Mouse (Mus musculus): ENCODE measurements around the gene Islr2. TPM values are rescaled to one million over a fixed set of nuclear protein-coding genes. Genes with fewer than 3 reads are reported as not detected.

Gene Islr2
- total RNA-seq, 1 experiment from 2014 or later = 0.64 TPM

GRCm38 (mm10) chr9:58220218-58220903 is 16.2 kb upstream of the Islr2 start:
- no peak for DNase-seq

GRCm38 (mm10) chr9:58218539-58218938 is 14.4 kb upstream of the Islr2 start:
- DNase-seq = no peak

GRCm38 (mm10) chr9:58216402-58216801 is 12.3 kb upstream of the Islr2 start:
- peak; percentile 49 for DNase-seq

- no peak for DNase-seq
Measured at GRCm38 (mm10) chr9:58214519-58215180, 10.5 kb upstream of the Islr2 start.

GRCm38 (mm10) chr9:58213865-58214264 is 9.7 kb upstream of the Islr2 start:
- no peak for DNase-seq

- no peak for DNase-seq
Measured at GRCm38 (mm10) chr9:58213377-58213776, 9.3 kb upstream of the Islr2 start.

- DNase-seq = no peak
Measured at GRCm38 (mm10) chr9:58210304-58210627, 6.1 kb upstream of the Islr2 start.

- no peak for DNase-seq
Measured at GRCm38 (mm10) chr9:58209462-58210303, 5.6 kb upstream of the Islr2 start.

- no peak for DNase-seq
Measured at GRCm38 (mm10) chr9:58206013-58206412, 1.9 kb upstream of the Islr2 start.

- DNase-seq = peak; percentile 94
Measured at GRCm38 (mm10) chr9:58204448-58205000, 405 bp upstream of the Islr2 start.

- no peak for DNase-seq
Measured at GRCm38 (mm10) chr9:58202676-58203453, 1.3 kb downstream of the Islr2 start.

- no peak for DNase-seq
Measured at GRCm38 (mm10) chr9:58201861-58202549, 2.1 kb downstream of the Islr2 start.

GRCm38 (mm10) chr9:58201091-58201842 is 2.9 kb downstream of the Islr2 start:
- no peak for DNase-seq

GRCm38 (mm10) chr9:58200270-58201090 is 3.6 kb downstream of the Islr2 start:
- no peak for DNase-seq

- DNase-seq = no peak
Measured at GRCm38 (mm10) chr9:58199381-58200269, 4.5 kb downstream of the Islr2 start.

- DNase-seq = no peak
Measured at GRCm38 (mm10) chr9:58198801-58199371, 5.2 kb downstream of the Islr2 start.

GRCm38 (mm10) chr9:58197781-58198701 is 6.1 kb downstream of the Islr2 start:
- peak; percentile 70 for DNase-seq

Measured in adrenal gland, postnatal 25 days (tissue).